Mouse (Mus musculus): ENCODE measurements around the gene Hoxb7. TPM values are rescaled to one million over a fixed set of nuclear protein-coding genes. Genes with fewer than 3 reads are reported as not detected.

Hoxb7 gene
- polyA plus RNA-seq (2017; shearing (Covaris generic)): not detected

DNA sequence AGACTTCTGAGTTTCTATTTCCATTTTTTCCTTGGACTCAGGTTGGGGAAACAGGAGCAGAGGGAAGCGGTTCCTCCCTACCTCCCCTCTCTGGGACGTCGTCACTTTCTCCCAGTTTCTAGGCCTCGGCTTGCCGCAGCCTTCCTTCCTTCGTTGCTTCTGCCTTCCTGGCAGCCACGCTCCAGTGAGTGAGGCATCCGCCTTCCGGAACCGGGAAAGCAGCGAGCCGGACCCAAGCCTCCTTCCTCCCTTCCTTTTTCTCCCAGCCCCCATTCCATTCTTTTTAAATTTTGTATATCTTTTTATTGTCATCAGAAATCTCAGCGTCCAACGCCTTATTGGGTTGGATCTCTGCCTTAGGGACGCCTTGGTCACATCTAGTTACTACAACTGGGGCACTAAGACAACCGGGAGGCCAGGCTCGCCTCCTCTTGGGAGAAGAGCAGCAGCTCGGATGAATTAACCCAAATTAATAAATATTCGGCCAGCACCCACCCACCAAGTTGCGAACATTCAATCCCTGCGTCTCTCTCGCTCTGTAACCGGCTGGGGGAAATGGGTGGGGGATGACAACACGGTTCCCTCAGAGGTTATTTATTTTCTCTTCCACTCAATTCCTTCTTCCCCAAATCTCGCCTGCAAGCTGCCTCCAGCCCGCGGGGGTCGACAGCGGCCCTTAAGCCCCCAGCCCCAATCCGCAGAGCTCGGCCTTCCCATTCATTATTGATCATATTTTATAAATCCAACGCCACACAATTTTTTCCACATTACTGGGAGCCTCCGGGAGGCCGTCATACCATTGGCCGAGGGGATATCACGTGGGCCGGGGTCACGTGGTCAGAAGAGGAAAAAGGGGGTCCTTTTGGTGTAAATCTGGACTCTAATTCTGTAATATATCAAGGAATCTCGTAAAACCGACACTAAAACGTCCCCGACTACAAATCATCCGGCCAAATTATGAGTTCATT, at the start of gene Hoxb7:
TSS of gene Hoxb7 (plus strand) at position 853 of the 968 bp plus-strand sequence.

DNA sequence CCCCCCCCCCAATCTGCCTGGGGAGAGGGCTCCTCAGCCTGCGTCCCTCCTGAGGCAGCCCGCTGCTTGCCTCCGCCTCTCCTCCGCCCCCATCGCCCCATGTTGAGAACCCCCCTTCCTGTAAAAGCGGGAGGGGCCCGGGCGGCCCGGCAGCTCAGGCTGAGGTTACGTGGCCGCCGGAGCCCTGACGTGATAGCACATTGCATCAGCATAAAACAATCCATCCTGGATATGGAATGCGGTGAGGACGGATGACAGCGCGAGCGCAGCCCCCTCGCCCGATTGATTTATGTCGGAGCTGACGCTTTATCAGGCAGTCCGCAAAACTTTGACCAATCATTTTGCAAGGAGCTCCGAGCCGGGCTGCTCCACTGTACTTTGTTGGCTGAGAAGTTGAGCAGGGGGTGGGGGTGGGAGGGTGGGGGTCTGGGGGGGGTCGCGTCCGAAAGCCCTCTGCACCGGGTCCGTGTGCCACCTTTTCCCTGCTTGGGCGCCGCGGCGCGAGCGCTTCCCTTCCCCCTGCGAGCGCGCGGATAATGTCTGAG, 15.4 kb upstream of the Hoxb7 start, which contains the start of gene Hoxb9:
TSS of gene Hoxb9 (plus strand) at position 462 of the 545 bp plus-strand sequence.

DNA sequence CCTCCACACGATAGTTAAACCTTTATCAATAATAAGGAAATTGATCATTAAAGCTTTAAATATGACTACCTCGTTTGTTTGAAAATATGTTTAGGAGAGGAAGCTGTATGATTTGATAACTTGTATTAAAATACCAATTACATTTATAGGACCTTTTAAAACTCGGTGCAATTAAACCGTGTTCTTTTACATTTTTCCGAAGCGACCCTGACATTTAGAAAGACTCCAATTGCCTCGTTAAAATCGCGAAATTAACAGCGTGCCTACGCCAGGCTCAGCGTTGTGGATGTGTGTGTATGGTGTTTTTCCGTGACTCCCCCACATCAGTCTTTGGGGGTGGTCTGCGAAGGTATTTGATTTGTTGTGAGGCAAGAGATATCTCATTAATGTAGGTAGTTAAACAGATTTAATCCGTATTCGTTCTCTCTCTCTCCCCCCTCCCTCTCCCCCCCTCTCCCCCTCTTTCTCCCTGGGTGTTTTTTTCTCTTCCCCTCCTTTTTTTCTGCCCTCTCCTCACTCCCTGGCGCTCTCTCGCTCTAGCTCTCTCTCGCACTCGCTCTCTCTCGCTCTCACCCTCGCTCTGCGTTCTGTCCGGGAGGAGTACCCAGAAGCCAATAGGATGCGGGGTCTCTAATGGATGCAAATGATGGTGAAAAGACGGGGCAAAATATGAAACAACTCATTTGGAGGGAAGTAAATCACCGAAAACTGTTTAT, 4.4 kb upstream of the Hoxb7 start, which contains the start of gene Hoxb8:
TSS of gene Hoxb8 (plus strand) at position 51 of the 716 bp plus-strand sequence.

DNA sequence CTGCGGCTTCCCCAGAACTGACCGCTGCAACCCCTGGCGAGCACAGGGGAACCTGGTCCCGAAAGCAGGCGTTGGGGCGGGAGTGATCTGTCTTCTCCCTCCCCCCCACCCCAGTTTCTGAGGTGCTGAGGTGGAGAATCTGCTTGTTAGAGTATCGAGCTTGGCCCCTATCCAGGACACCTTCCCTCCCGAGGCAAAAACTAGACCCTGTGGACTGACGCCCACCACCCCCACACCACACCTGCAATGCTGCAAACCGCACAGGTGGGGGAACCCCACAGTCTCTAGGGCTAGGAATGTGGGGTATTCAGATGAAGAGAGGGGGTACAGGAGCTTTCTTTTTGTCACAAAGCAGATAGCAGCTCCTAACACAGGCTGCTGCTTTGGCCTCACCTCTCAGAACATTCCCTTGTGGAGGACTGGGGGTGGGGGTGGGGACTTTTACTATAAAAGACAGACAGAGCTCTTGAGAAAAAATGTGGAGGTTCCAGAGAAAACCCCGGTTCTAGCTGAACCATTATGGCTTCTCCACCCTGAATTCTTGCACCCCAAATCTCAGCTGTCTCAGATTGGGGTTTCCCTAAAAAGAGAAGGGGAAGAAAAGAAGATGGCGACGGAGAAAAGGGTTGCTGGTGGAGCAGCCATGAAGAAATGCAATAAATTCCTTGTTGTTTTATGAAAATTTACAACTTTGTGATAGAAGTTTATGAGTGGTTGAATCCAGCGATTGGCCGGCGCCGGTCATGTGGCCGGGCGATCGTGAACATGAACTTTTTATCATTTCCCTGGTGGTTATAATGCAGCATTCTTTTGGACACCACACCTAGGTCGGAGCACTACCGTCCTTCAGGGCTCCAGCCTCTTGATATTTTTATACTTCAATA, 5.5 kb downstream of the Hoxb7 start, which contains the start of gene Hoxb6:
TSS of gene Hoxb6 (plus strand) at position 796 of the 884 bp plus-strand sequence.

GRCm38 (mm10) chr11:96303151-96304099, 17.0 kb downstream of the Hoxb7 start, which contains the start of gene Hoxb5:
Gene Hoxb5 (plus strand): TSS chr11:96303336.

DNA sequence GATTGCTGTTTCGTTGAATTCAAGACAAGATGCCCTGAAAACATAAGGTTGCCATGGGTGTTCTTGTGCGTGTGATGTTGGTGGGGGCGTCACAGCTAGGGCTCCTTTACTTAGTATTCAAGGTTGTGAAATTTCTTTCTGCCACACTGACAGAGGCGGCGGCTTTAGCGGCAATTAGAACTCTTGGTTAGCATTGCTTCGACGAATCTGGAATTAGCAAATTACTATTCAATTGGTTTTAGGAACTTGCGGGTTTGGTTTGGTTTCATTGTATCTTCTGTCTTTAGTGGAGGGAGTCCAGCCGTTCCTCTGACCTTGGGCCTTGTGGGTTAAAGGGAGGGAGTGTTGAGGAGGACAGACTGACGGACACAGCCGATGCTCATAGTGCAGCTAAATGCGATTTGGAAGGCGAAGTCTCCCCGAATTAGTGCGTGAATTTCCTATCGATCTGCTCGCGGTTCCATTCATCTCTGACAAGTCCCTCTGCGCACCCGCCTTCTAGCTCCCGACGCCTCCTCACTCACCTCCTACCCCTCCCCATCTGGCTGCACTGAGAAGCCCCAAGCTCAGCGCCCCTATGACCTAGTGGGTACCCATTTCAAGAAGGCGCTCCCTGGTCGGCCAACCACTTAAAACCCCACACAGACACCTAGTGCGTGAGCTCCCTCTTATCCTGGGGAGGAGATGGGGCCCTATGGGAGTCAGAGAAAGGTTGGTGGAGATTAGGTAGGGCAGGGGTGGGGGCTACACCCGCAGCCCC, 31.4 kb downstream of the Hoxb7 start, which contains the start of gene Hoxb4:
TSS of gene Hoxb4 (plus strand) at position 660 of the 760 bp plus-strand sequence.

GRCm38 (mm10) chr11:96323154-96323553, 36.7 kb downstream of the Hoxb7 start, which contains the start of gene Hoxb3:
Gene Hoxb3 (plus strand): TSS chr11:96323326.

Other genes starting within 250 kb of the Hoxb7 start
- 6.6 TPM for gene Ube2z, start 221.2 kb upstream of the Hoxb7 start, polyA plus RNA-seq (2017; shearing (Covaris generic))
- gene Atp5g1, start 211.0 kb upstream of the Hoxb7 start, polyA plus RNA-seq (2017; shearing (Covaris generic)): 440 TPM
- not detected for gene Calcoco2, start 174.7 kb upstream of the Hoxb7 start, polyA plus RNA-seq (2017; shearing (Covaris generic))
- gene Ttll6, start 152.8 kb upstream of the Hoxb7 start, polyA plus RNA-seq (2017; shearing (Covaris generic)): not detected
- gene Hoxb13, start 92.3 kb upstream of the Hoxb7 start, polyA plus RNA-seq (2017; shearing (Covaris generic)): not detected
- not detected for gene Hoxb9, start 15.2 kb upstream of the Hoxb7 start, polyA plus RNA-seq (2017; shearing (Covaris generic))
- gene Hoxb8, start 4.7 kb upstream of the Hoxb7 start, polyA plus RNA-seq (2017; shearing (Covaris generic)): not detected
- gene Hoxb6, start 5.9 kb downstream of the Hoxb7 start, polyA plus RNA-seq (2017; shearing (Covaris generic)): not detected
- gene Hoxb5, start 16.7 kb downstream of the Hoxb7 start, polyA plus RNA-seq (2017; shearing (Covaris generic)): not detected
- gene Hoxb4, start 31.6 kb downstream of the Hoxb7 start, polyA plus RNA-seq (2017; shearing (Covaris generic)): 0.63 TPM
- gene Hoxb3, start 36.7 kb downstream of the Hoxb7 start, polyA plus RNA-seq (2017; shearing (Covaris generic)): not detected
- gene Hoxb2, start 63.9 kb downstream of the Hoxb7 start, polyA plus RNA-seq (2017; shearing (Covaris generic)): not detected
- not detected for gene Hoxb1, start 79.1 kb downstream of the Hoxb7 start, polyA plus RNA-seq (2017; shearing (Covaris generic))
- gene Skap1, start 178.0 kb downstream of the Hoxb7 start, polyA plus RNA-seq (2017; shearing (Covaris generic)): 865 TPM

All from CD4-positive, CD25-positive, alpha-beta regulatory T cell, adult 9 weeks (primary cell).